Mouse (Mus musculus) bone marrow, adult 2 months (tissue): ENCODE results near the gene Trp53. TPM values are rescaled to one million over a fixed set of nuclear protein-coding genes. Genes with fewer than 3 reads are reported as not detected.
A peak's percentile ranks its signal among the peaks of the same experiment; 100 is the strongest.

Source experiments
- H3K27ac ChIP-seq: fragments of 200-500 bp; 2 replicates; pipeline ENCODE4 v1.5.1; 2012; ENCODE audit warnings: low read depth, mild to moderate bottlenecking, control low read depth, inconsistent platforms, low read length; ENCODE audit not compliant: control insufficient read depth, poor library complexity, insufficient read depth
- H3K4me1 ChIP-seq: fragments of 200-500 bp; 2 replicates; pipeline ENCODE4 v1.6.1; 2011; ENCODE audit warnings: low read length; ENCODE audit not compliant: control insufficient read depth, insufficient read depth
- H3K4me3 ChIP-seq: fragments of 200-500 bp; replicated peaks from 2 replicates; pipeline ENCODE3; 2011; ENCODE audit warnings: mild to moderate bottlenecking, low read depth, low read length, control low read depth; ENCODE audit not compliant: control insufficient read depth
- CTCF ChIP-seq: fragments of 200-500 bp; IDR thresholded peaks from 2 replicates; pipeline ENCODE4 v1.5.1; 2011; ENCODE audit warnings: low read length, control low read depth; ENCODE audit not compliant: control insufficient read depth, insufficient read depth
- POLR2A ChIP-seq: fragments of 200-500 bp; IDR thresholded peaks from 2 replicates; pipeline ENCODE4 v1.6.1; 2011; ENCODE audit warnings: low read depth, mild to moderate bottlenecking, control low read depth, low read length, borderline replicate concordance; ENCODE audit not compliant: control insufficient read depth
- WGBS: fragments of 180-500 bp; shearing (Covaris S2); methylation state at CpG from one replicate; pipeline ENCODE4 v1.1.7; 2018; 5-methylcytosine and 5-hydroxymethylcytosine counted together
- polyA plus RNA-seq: library from polyadenylated mRNA; stranded (reverse); fragments of >200 nt; gene quantifications from 2 replicates; pipeline ENCODE4 v1.2.4, GENCODE M21; 2011; ENCODE audit warnings: low replicate concordance; ENCODE audit not compliant: missing spikeins, insufficient read depth, insufficient read length

The Trp53 gene
- polyA plus RNA-seq, 1 experiment, result 71.7 TPM

DNA sequence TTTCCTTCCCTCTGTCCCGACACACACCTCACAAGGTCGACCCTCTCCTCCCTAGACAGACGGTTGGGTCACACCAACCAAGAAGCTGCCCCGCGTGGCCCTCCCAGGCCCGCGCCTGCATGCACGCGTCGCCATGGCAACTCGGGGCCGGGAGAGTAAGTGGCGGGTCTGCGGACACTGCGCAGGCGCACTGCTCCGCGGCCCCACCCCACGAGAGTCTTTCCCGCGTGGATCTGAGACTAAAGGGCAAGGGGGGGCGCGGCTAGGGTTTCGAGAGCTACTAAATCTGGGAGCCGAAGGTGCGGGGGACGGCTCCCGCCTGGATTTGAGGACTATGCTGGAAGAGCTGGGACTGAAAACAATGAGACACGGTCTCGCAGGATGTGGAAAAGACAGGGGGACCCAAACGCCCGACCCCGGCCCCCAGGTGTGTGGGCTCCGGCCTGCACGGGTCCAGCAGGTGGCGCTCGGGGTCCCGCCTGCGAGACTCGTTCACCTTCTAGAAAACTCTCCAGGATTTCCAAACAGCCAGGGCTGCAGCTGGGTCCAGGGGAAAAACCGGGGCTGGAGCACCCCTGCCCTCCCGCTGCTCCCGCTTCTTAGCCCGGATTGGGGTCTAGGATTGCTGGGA, 33.6 kb upstream of the Trp53 start:
- TF ChIP-seq CTCF (peak; percentile 41; the same call in 1 of the 2 replicates), POLR2A (no peak)
- H3K27ac ChIP-seq, result 0 out of 2 replicates have a peak overlapping the region, but pooled peaks have one; percentile 10
- under 1% methylated on average over 44 of the region's 44 CpGs for WGBS
- H3K4me1 ChIP-seq, result no peaks in the 10 kb centered on the region; the same call in 1 of the 2 replicates
- no peak overlapping the region for H3K4me3 ChIP-seq

DNA sequence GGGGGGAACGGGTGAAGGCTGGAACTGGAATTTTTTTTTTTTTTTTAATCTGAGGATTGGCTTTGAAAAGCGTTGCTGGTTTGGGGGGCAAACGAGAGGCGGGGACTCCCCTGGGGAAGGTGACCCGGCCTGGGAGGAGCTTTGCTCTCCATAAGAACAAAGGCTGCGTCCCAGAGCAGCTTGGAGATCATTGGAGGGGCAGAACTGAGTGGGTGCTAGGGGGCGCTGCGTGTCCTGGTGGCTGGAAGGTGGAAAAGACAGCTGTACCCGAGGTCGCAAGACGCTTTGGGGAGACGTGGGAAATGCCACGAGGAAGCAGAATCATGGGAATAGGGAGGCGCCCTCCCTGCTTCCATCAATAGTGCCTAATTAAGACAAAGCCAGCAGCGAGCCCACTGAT, 33.1 kb upstream of the Trp53 start:
- no peak overlapping the region for H3K27ac ChIP-seq
- no peak overlapping the region for H3K4me3 ChIP-seq
- no peaks in the 10 kb centered on the region; the same call in 1 of the 2 replicates for H3K4me1 ChIP-seq
- peak; percentile 34; the same call in 1 of the 2 replicates for TF ChIP-seq CTCF
- TF ChIP-seq POLR2A, result no peak
- WGBS, result 6% methylated on average over 15 of the region's 15 CpGs

DNA sequence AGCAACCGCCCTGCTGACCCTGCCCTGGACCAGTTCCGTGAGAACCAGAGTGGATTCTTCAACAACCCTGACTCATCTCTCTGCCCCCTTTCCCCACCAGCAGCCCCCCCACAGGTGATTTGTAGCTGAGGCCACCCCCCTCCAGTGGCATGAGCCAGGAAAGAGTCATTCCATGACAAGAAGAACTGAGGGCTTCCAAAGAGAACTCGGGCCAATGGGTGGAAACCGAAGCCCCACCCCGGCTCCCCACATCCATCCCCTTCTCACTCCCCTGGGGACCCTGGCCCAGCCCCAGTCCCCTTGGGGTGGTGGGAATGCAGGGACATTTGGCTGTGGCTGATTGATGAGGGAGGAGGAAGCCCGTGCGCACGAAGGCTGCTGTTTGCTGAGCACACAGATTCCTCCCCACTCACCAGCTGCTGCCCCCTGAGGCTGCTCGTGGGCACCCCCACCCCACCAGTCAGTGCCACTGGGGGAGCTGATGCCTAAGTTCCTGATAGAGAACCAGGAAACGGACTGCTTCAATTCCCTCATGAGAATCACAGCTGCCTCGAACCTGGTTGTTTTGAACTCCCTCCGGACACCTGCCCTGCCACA, 31.0 kb upstream of the Trp53 start, which contains the start of gene Dnah2:
Dnah2 (minus strand) TSS at position 51 of the 597 bp plus-strand sequence.
- Histone ChIP-seq H3K27ac (no peak within 1 kb of the TSS), H3K4me3 (no peak within 1 kb of the TSS), H3K4me1 (no peaks in the 10 kb centered on the region; the same call in 1 of the 2 replicates)
- WGBS, result 54% methylated on average over 12 of the region's 12 CpGs
- TF ChIP-seq POLR2A, result no peak
- no peak for TF ChIP-seq CTCF

DNA sequence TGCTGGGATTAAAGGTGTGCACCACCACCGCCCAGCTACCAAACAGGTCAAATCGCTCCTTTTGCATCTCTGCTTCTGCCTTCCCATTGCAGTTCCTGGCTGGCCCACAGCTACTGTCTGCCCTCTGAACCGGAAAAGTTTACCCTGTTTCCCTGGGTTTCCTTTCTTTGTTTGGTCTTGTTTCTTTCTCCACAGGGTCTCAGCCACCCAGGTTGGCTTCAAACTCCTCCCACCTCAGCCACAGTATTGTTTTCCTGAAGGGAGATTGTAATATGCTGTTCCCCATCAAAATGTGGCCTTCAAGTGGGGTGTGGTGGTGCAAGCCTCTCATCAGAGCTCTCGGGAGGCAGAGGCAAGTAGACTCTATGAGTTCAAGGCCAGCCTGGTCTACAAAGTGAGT, 28.8 kb upstream of the Trp53 start:
- TF ChIP-seq POLR2A (no peak), CTCF (no peak)
- Histone ChIP-seq H3K27ac (no peak overlapping the region), H3K4me1 (no peaks in the 10 kb centered on the region; the same call in 1 of the 2 replicates), H3K4me3 (no peak overlapping the region)
- WGBS, result 79% methylated on average over 4 of the region's 4 CpGs

DNA sequence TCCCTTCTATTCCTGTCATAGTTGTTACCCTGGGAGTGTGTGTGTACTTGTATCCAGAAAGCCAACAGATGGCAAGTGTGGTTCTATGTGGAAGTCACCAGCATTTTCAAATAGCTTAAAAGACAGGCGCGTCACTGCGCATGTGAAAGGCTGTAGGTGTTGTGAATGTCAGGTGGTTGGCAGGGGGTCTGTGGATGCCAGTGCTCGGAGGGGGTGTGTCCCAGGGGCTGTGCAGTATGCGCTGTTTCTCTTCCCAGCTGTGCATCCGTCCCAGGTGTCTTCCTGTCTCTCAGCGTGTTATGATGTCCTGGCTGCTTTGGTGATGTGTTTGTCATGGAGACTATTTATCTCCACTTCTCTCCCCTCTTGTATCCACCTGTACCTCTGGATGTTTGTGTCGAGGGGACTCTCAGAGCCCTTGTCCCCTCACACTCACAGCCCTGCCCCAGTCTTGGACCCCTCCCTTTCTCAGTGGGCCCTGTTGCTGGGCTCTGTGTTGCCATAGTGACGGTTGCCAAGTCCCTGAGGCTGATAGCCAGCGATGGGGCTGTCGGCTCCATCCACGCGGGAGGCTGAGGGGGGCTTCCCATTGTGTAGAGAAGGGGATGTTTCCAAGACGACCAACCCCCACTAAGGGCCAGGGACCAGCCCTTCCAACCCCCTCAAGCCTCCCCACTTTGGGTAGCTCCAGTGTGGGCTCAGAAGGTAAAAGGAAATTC, 27.4 kb upstream of the Trp53 start:
- TF ChIP-seq CTCF, result no peak
- no peak for TF ChIP-seq POLR2A
- Histone ChIP-seq H3K4me1 (no peaks in the 10 kb centered on the region), H3K4me3 (no peak overlapping the region), H3K27ac (no peak overlapping the region)
- WGBS, result 47% methylated on average over 14 of the region's 14 CpGs

DNA sequence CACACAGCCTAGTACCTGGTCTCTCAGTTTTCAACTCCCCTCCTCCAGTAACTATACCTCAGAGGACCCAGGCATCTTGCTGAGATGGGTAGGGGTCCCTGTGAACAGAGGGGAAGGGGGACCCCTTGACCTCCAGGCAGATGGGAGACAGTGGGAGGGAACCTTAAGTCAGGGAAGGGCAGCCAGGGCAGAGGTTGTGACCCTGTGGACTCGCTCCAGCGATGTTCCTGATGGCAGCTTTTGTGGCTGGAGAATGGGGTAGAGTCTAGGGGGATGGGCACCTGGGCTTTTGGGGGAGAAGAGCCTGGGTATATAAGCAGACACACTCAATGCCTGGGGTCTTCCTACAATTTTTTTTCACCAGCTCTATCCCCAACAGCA, 26.8 kb upstream of the Trp53 start:
- no peak for TF ChIP-seq POLR2A
- H3K4me1 ChIP-seq, result no peaks in the 10 kb centered on the region
- 67% methylated on average over 2 of the region's 2 CpGs for WGBS
- no peak overlapping the region for H3K27ac ChIP-seq
- H3K4me3 ChIP-seq, result no peak overlapping the region

DNA sequence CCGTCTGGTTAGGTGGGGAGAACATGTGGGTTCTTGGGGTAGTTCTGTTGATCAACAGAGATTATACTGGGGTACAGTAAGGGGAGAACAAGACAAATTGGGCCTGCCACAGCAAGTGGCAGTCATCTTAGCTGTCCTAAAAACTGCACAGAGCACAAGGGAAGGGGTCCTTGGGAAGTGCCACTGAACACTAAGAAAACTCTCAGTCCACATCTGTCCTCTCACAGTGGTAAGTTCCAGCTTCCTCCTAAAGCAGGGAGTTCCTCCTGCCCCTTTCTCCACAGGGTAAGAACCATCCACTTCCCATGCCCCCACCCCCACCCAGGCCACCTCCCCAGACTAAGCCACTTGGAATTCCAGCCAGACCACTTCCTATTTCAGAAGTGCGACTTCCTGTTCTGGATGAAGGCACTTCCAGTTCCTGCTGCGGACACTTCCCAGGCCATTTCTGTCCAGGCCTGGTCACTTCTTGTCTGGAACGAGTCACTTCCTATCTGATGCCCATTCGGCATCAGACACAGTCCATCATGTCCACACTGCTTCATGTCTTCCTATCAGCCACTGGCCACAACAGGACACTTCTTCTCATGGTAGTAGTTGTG, 25.5 kb upstream of the Trp53 start:
- Histone ChIP-seq H3K4me3 (no peak overlapping the region), H3K4me1 (no peaks in the 10 kb centered on the region), H3K27ac (no peak overlapping the region)
- TF ChIP-seq POLR2A (no peak), CTCF (no peak)
- 54% methylated on average over 5 of the region's 5 CpGs for WGBS

DNA sequence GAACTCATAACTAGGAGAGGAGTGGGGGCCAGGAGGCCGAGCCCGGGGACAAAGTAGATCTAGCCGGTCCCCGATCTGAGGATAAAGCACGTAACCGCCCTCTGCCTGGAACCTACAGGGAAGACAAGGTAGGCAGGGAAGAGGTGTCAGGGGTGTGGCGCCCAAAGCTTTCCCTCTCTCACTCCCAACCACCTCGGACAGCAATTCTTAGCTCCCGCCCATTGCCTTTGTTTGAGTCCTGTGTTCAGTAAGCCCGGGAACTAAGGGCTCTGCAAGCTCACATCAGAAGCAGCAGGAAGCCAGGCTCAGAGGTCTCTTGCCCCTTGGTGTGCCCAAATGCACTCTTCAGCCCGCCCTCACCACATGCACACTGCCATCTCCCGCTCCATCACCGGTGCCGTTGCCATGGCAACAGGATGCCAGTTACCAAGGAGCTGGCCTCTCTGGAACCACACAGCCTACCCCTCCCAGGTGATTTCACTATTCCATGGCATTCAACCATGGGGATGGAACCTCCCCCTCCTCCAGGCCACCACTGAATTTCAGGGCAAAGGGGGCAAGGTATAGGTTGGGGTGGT, 22.7 kb upstream of the Trp53 start:
- Histone ChIP-seq H3K27ac (no peak overlapping the region), H3K4me3 (no peak overlapping the region), H3K4me1 (no peaks in the 10 kb centered on the region)
- no peak for TF ChIP-seq CTCF
- TF ChIP-seq POLR2A, result no peak
- WGBS, result 59% methylated on average over 14 of the region's 14 CpGs
